9 mouse cellular contexts compared by ENCODE assay signal in genomic region chr17:80887021-80887748, GRCm38 (mm10). TPM values are rescaled to one million over a fixed set of nuclear protein-coding genes. Genes with fewer than 3 reads are reported as not detected.
A peak's percentile ranks its signal among the peaks of the same experiment; 100 is the strongest.
DNase-seq lines count a peak whose midpoint lies in the region; ATAC-seq and TF ChIP-seq lines count a peak whose summit lies in the region.
"Had no signal": no experiment of that assay in that cellular context is flagged by ENCODE, and none has a peak within 500 bp of the region (broad histone marks: within the 10 kb centered on the region; RNA-seq: fewer than 3 reads in every experiment).

No protein-coding gene starts in this region.

- no peak for TF ChIP-seq CTCF in cerebellum, adult 2 months (IDR thresholded peaks at IDR 0.05; ENCODE audit: borderline replicate concordance, insufficient read depth, low read depth, low read length)

- no peaks in the 10 kb centered on the region for H3K36me3 ChIP-seq in forebrain, embryonic 15.5 days
- H3K36me3 ChIP-seq in midbrain, embryonic 11.5 days (ENCODE audit: control insufficient read depth, insufficient read depth, low read length) = no peaks in the 10 kb centered on the region

- no peaks in the 10 kb centered on the region for H3K9me3 ChIP-seq in forebrain, embryonic 15.5 days
- H3K9me3 ChIP-seq in midbrain, embryonic 11.5 days (ENCODE audit: control insufficient read depth, low read length) = no peaks in the 10 kb centered on the region

- WGBS in cerebellum, adult 2 months = 33% methylated on average over 18 of the region's 18 CpGs
- WGBS in forebrain, embryonic 15.5 days = 3% methylated on average over 18 of the region's 18 CpGs
- 33% methylated on average over 18 of the region's 18 CpGs for WGBS in midbrain, embryonic 11.5 days

- DNase-seq in frontal cortex, postnatal 25 days (ENCODE audit: low spot score in 2 of 2) = no peak
- peak; percentile 46 to 74 for DNase-seq in cerebellum, adult 2 months
- peak; percentile 88 for DNase-seq in midbrain, embryonic 11.5 days (ENCODE audit: low spot score, missing footprints)
- DNase-seq in spleen, adult 18-20 months = no peak
- DNase-seq in liver = no peak

- no peak overlapping the region; the same call in 1 of the 2 replicates for H3K9ac ChIP-seq in forebrain, embryonic 15.5 days (replicated peaks)
- peak overlapping the region; percentile 38 for H3K9ac ChIP-seq in midbrain, embryonic 11.5 days (ENCODE audit: low read length)

- no peaks in the 10 kb centered on the region for H3K27me3 ChIP-seq in cerebellum, adult 2 months (ENCODE audit: control insufficient read depth, insufficient read depth, low read length)
- H3K27me3 ChIP-seq in forebrain, embryonic 15.5 days = no peaks in the 10 kb centered on the region
- H3K27me3 ChIP-seq in midbrain, embryonic 11.5 days (ENCODE audit: control insufficient read depth, insufficient read depth, low read length) = no peaks in the 10 kb centered on the region

- H3K4me2 ChIP-seq in forebrain, embryonic 15.5 days (replicated peaks) = peak overlapping the region; percentile 28
- H3K4me2 ChIP-seq in midbrain, embryonic 11.5 days = peak overlapping the region; percentile 23

- peaks cover 11% of the 10 kb centered on the region; the same call in 1 of the 2 replicates for H3K4me1 ChIP-seq in cerebellum, adult 2 months (ENCODE audit: control insufficient read depth, insufficient read depth, low read length)
- H3K4me1 ChIP-seq in forebrain, embryonic 15.5 days = peaks cover 21% of the 10 kb centered on the region
- H3K4me1 ChIP-seq in midbrain, embryonic 11.5 days (ENCODE audit: control insufficient read depth, insufficient read depth, low read length) = peaks cover 14% of the 10 kb centered on the region; the same call in 1 of the 2 replicates

- ATAC-seq in frontal cortex, adult (ENCODE audit: low TSS enrichment) = peak; percentile 31; the same call in 1 of the 2 replicates
- ATAC-seq in forebrain, embryonic 15.5 days (replicated peaks) = peak; percentile 74
- ATAC-seq in midbrain, embryonic 11.5 days (ENCODE audit: low FRiP score) = peak; percentile 61
- no peak for ATAC-seq in erythroblast, adult 5-6 weeks (replicated peaks; ENCODE audit: low FRiP score, poor library complexity, severe bottlenecking)

- no peak overlapping the region for H3K27ac ChIP-seq in cerebellum, adult 2 months (ENCODE audit: insufficient read depth, low read length)
- H3K27ac ChIP-seq in forebrain, embryonic 15.5 days (replicated peaks) = peak overlapping the region; percentile 84
- peak overlapping the region; percentile 51; the same call in 1 of the 2 replicates for H3K27ac ChIP-seq in midbrain, embryonic 11.5 days (ENCODE audit: low read depth, low read length)

- H3K4me3 ChIP-seq in cerebellum, adult 2 months (replicated peaks; ENCODE audit: insufficient read depth, low read depth, low read length) = no peak overlapping the region
- no peak overlapping the region for H3K4me3 ChIP-seq in forebrain, embryonic 15.5 days
- no peak overlapping the region for H3K4me3 ChIP-seq in midbrain, embryonic 11.5 days (ENCODE audit: low read depth, low read length)

- no peak for TF ChIP-seq POLR2A in cerebellum, adult 2 months (IDR thresholded peaks at IDR 0.05; ENCODE audit: borderline replicate concordance, insufficient read depth, low read length)

RNA-seq across cellular contexts. Expression of gene Tmem178, which starts 57.2 kb away (rescaled TPM):
- polyA plus RNA-seq in cerebellum, adult 2 months (2012; rRNA removed) = 128 and 146 TPM in 2 replicates
- 43.7 and 46.3 TPM in 2 replicates for polyA plus RNA-seq in forebrain, embryonic 15.5 days (2015; fragmentation: Nextera tagmentation; extraction: Ambion mirVana)
- polyA plus RNA-seq in midbrain, embryonic 11.5 days (2014; fragmentation: Nextera tagmentation; extraction: Ambion mirVana) = 12.8 and 14.2 TPM in 2 replicates
- not detected in 2 replicates for total RNA-seq in erythroblast, adult 5-6 weeks (2015; ENCODE audit: low replicate concordance)
- total RNA-seq in erythroblast, adult 5-6 weeks (2017; ENCODE audit: low replicate concordance) = not detected in 2 replicates
- total RNA-seq: hematopoietic stem cell, adult 5-6 weeks had no signal

Comparison
In these comparisons a context has a peak if more than half of its experiments do, and no peak if none do; other contexts are left out.
1. DNase-seq: peak in cerebellum, adult 2 months (2 of 2) and midbrain, embryonic 11.5 days (single experiment); none in frontal cortex, postnatal 25 days (0 of 2), spleen, adult 18-20 months (0 of 2) and liver (single experiment).